Mouse (Mus musculus): ENCODE results near the gene S100a3.

GRCm38 (mm10) chr3:90555954-90556353, 4.4 kb upstream of the S100a3 start:
- TF ChIP-seq CTCF (IDR thresholded peaks at IDR 0.05; ENCODE audit: extremely low read depth, insufficient read depth, insufficient read length, insufficient replicate concordance) = no peak
- no peak for TF ChIP-seq POLR2A (IDR thresholded peaks at IDR 0.05; ENCODE audit: low read depth, low read length)

Measured in spleen, adult 2 months (tissue).